Mouse (Mus musculus): ENCODE data around the gene Tctex1d1.

Tctex1d1 gene

GRCm38 (mm10) chr4:102989391-102989790, 11.0 kb downstream of the Tctex1d1 start:
- no peak for DNase-seq

- no peak for DNase-seq
Observed at GRCm38 (mm10) chr4:102990016-102990415, 11.6 kb downstream of the Tctex1d1 start.

- DNase-seq = no peak
Observed at GRCm38 (mm10) chr4:102990595-102991340, 12.4 kb downstream of the Tctex1d1 start.

DNA sequence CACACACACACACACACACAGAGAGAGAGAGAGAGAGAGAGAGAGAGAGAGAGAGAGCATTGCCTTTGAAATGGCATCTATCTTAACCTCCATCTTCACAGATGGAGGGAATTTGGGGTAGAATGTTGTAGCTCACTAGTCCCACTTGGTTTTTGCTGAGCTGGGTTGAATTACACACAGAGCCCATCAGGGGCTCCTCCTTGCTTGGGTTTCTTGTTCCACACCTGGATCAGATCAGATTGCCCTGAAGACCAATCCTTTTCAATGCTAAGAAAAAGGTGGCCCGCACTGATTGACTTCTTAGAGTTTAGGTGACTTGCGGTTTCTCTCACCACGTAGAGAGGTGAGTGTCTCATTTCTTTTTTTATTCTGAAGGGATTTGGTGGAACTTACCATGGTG, 13.3 kb downstream of the Tctex1d1 start:
- DNase-seq = no peak

GRCm38 (mm10) chr4:103004681-103005080, 26.3 kb downstream of the Tctex1d1 start:
- DNase-seq = no peak

DNA sequence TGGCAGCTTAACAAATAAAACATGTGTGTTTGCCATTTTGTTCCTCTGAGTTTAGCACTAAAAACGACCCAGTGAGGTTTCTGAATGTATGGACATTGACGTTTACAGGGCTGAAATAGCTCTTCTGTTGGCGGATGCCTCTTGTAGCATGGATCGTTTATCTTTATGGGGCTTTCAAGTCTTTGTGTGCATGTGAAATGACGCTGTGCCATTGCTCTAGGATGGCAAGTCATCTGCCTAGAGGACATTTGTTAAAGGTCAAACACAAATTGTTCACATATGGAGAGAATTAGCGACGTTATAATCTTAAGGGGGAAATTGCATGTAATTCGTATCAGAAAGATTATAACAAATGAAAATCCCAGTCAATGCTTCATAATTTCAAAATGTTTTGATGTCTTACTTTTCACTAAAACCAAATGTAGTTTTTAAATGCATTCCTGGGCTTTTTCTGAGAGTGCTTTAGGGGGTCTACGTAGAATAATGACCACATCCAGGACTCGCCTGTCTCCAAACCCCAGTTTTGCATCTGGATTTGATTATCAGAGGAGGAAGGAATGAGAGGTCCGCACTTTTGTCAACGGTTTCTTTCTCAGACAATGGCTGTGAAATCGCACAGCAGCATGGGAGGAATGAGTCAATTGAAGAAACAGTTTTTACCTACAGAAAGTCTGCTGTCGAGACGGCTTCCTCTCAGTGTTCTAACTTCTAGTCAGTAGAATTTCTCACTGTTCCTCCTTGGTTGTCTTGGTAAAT, 27.0 kb downstream of the Tctex1d1 start:
- DNase-seq = no peak

- no peak for DNase-seq
Observed at GRCm38 (mm10) chr4:103006266-103006665, 27.9 kb downstream of the Tctex1d1 start.

DNA sequence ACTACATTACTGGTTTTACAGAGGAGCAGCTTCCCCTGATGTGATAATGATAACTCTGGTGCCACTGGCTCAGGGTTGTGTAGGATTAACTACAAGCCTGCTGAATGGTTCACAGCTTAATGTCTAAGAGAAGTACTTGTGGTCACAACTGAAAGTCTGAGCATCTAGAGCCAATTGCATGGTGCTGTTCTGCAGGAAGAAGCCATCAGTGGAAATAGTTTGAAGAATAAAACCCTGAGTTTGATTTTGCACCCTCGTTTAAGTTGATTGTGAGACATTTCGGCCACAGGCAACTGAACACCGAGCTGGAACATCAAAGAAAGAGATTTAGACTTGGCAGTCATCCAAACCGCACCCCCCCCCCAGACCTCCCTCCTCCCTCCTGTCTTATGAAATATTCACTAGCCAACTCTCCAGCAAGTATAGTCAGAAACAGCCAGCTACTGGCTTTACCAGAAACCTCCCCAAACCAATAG, 28.6 kb downstream of the Tctex1d1 start:
- no peak for DNase-seq

DNA sequence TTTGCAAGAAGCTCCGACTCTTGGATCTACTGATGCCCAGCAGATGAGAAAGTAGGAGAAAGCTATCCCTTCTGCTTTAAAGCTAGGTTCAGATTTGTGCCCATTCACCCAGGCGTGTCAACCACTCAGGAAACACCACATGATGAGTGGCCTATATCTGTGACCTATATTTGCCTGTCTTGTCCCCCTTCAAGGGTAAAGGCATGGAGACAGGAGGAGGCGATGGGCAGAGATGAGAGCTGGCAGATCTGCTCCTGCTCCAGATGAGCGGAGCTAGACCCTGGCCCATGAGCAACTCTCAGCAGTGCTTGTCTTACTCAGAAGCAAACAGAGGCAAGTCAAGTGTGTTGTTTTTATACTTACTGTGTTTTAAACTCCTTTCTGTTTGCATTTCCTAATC, 32.3 kb downstream of the Tctex1d1 start:
- no peak for DNase-seq

- no peak for DNase-seq
Observed at GRCm38 (mm10) chr4:103011823-103012222, 33.4 kb downstream of the Tctex1d1 start.

DNA sequence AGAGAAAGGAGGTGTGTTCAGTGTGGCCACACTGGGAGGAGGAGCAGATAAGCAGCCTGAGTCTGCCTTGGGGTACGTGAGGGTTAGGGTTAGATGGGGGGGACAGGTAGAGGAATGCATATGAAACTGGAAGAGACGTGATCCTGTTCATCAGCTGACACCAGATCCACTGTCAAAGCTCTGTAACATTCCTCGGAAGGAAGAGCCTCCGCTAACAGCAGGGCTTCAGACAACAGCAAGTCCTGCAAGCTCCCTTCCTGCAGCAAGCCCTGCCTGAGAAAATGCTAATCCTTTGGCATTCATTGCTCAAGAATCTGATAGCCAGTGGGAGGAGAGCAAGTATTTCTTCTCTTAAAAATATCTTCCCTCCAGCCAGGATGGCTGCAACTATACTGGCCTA, 35.1 kb downstream of the Tctex1d1 start:
- no peak for DNase-seq

- DNase-seq = no peak
Observed at GRCm38 (mm10) chr4:103026621-103027020, 48.2 kb downstream of the Tctex1d1 start, which contains the start of gene Insl5. Gene Insl5 (minus strand): TSS chr4:103026842.

DNA sequence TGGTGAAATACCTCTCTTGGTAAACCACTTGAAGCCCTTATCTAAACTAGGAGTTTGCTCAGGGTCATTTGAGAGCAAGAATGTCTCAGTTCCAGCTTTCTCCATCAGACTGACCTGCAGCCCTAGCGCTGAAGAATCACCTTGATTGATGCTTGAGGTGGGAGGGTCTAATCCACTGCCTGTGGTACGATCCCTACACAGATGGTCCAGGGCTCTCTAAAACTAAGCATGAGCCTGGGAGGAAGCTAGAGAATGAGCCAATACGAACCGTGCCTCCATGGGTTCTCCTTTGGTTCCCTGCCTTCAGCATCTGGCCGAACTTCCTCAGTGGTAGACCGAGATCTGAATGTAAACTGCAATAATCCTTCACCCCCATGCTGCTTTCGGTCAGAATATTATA, 49.3 kb downstream of the Tctex1d1 start:
- no peak for DNase-seq

DNA sequence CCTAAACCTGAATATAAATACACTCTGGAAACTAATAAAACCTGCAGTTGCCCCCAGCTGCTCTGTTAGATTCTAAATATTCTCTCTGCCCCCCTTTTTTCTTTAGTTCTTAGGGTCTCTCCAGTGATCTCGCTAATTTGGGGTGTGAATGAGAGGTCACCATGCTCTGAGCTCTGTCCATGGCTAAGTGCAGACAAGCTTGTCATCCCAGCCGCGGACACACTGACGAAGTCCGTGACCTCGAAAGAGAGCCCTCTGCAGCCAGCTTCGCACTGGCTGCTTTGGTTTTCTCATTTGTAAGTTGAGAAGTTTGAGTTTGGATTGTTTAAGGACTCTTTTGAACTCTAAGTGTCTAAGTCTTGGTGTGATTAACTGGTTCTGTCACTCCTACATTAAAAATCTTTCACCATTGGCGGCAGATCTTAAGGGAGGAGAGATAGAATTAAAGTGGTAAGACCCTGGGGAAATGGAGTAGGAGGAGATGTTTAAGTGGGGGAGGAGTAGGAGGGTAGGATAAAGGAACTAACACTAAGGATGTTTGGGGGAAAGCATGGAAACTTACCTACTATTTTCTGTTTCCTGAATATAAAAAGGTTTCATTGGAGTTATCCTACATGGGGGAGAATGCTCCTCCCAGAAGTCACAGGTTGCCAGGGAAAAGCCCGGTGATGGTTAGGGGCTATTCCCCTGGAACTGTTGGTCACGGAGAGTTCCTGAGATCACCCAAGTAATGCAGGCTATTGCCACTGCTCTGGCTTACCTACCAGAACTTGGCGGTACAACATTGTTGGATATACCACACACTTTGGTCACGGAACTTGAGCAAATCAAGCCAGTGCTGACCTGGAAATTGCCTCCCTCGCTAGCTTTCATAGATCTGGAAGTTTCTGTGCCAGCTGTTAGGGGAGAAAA, 50.0 kb downstream of the Tctex1d1 start:
- DNase-seq = no peak

DNA sequence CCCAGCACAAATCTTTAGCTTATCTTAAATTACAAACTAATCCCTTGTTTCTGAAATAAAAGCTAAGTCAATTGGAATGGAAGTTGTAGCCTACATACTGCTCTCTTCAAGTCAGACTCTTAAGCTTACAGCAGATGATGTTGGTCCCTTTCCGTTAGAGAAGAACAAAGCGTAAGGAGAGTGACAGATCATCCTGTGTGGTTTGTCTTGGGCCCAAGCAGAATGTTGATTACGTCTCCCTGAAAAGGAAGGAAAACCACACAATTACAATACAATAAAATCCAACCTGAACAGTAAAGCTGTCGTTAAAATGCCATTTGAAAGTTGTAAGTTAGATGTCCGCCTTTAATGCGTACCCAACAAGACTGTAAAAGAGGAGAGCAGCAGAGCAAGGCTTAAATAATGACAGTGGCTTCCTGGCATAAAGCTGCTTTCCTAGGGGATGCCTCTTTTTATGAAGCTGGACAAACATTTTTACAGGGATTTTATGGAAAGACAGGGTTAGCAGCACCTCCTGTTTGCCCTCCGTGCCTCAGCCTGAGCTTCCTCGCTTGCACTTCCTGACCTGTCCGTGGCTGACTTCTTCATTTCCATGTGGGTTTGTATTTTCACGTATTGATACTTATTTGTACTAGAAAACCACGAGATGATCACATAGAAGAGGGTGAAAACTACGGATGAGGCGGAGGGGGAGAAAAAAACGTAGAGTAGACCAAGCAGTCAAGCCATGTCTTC, 60.9 kb downstream of the Tctex1d1 start:
- DNase-seq = no peak

- DNase-seq = no peak
Observed at GRCm38 (mm10) chr4:103039838-103040191, 61.4 kb downstream of the Tctex1d1 start.

DNA sequence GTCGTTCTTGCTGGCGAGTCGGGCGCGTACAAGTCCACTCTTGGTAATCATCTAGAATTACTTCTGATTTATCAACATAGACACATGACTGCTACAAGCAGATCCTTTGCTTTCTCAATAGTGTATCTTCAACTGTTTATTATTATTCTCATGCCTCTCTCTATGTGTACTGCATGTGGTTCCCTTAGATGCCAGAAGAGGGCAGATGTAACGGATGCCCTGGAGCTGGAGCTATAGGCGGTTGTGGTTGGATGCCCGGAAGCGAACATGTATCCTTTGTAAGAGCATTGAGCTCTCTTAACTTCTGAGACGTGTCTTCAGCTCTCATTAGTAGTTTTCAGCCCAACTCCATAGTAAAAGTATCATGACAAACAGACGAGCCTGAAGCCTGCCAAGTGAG, 64.6 kb downstream of the Tctex1d1 start:
- no peak for DNase-seq

DNA sequence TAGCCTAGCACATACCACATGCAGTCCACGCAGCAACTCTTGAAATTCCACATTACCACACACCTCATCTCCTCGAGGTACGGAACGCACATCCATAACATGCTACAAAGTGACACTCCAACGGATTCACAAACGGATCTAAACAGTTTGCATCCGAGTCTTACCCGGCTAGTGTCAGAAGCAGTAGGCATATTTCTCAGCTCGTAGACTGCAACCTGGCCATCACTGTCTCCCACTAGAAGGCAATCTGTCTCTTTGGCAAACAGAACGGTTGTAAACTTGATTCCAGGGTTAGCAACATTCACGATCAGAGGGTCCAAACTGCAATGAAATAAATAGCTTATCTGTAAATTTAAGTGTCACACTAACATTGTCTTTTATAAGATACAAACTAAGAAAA, 69.6 kb downstream of the Tctex1d1 start:
- DNase-seq = no peak
